Mouse (Mus musculus) forebrain, embryonic 13.5 days (tissue): Measurements from ENCODE around the gene Acpp. TPM values are rescaled to one million over a fixed set of nuclear protein-coding genes. Genes with fewer than 3 reads are reported as not detected.
"Not testable (repeated sequence)": the region's sequence is repeated elsewhere in the genome, so short reads cannot be mapped to it uniquely, and the experiment has no call there.

ENCODE experiments used
- ATAC-seq: fragments of 200-750 bp; cut with Nextera tagmentation; 2 replicates; pipeline ENCODE4 v1.8.0; 2017
- H3K27ac ChIP-seq: fragments of 300-500 bp; sonication (generic); 2 replicates; pipeline ENCODE4 v1.5.1; 2015; ENCODE audit warnings: inconsistent platforms, mild to moderate bottlenecking, moderate library complexity
- H3K27me3 ChIP-seq: fragments of 300-500 bp; sonication (generic); 2 replicates; pipeline ENCODE4 v1.6.1; 2015; ENCODE audit warnings: mild to moderate bottlenecking, inconsistent platforms
- H3K36me3 ChIP-seq: fragments of 300-500 bp; sonication (generic); 2 replicates; pipeline ENCODE4 v1.6.1; 2015; ENCODE audit warnings: mild to moderate bottlenecking, inconsistent platforms; ENCODE audit not compliant: poor library complexity, severe bottlenecking
- H3K4me1 ChIP-seq: fragments of 300-500 bp; sonication (generic); 2 replicates; pipeline ENCODE4 v1.6.1; 2015; ENCODE audit warnings: inconsistent platforms
- H3K4me2 ChIP-seq: fragments of 300-500 bp; sonication (generic); 2 replicates; pipeline ENCODE4 v1.6.1; 2015; ENCODE audit warnings: inconsistent platforms, mild to moderate bottlenecking, moderate library complexity
- H3K4me3 ChIP-seq: fragments of 300-500 bp; sonication (generic); 2 replicates; pipeline ENCODE4 v1.5.1; 2015; ENCODE audit warnings: mild to moderate bottlenecking, inconsistent platforms
- H3K9ac ChIP-seq: fragments of 300-500 bp; sonication (generic); 2 replicates; pipeline ENCODE4 v1.6.1; 2015; ENCODE audit warnings: mild to moderate bottlenecking, inconsistent platforms
- H3K9me3 ChIP-seq: fragments of 300-500 bp; sonication (generic); replicated peaks from 2 replicates; pipeline ENCODE4 v1.6.1; 2016; ENCODE audit warnings: inconsistent platforms
- WGBS: fragments of 180-500 bp; shearing (Covaris S2); methylation state at CpG from one replicate; pipeline ENCODE4 v1.1.7; 2015; 5-methylcytosine and 5-hydroxymethylcytosine counted together
- polyA plus RNA-seq: library from polyadenylated mRNA; unstranded; fragments of >200 nt; fragmentation: Nextera tagmentation; extraction: Ambion mirVana; gene quantifications from 2 replicates; pipeline ENCODE4 v1.2.1, GENCODE M21; 2015

The Acpp gene
- polyA plus RNA-seq, result 0.14 TPM in 1 of 2 replicates, not detected in the other

DNA sequence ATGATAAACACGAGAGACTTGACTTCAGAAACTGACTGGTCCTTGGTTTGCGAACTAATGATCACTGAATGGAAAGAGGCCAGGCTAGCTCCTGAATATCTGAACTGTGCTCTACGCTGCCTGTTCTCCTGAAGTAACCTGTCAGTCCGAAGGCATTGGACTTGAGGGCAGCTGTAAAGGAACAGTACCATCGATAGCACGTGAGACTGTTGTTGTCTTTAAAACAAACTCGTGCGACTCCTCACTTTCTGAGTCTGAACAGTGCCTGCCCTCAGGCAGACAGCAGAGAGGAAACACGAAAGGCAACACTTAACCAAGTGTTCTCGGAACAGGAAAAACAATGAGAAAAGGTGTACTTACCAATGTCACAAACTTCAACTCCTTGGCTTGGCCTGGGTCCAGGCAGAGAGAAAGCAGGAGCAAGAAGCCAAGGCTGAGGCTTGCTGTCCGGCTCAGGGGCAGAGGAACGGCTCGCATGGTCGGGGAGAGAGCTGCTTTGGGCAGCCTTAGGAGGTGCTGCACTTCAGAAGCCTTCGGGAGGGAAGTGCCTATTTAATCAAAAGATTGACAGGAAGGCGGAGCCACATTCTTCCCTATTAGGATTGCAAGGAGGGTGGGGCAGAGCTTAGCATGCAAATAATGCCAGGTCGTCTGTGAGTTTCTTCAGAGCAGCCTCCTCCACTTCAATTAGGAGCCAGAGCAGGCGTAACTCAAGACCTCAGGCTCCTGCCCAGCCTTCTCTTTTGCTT, at the start of gene Acpp:
Gene Acpp, minus strand, starts transcription at position 566 of the 749 bp plus-strand sequence.
- peak; percentile 21; the same call in 1 of the 2 replicates for ATAC-seq
- H3K4me1 ChIP-seq, result peaks cover 10% of the 10 kb centered on the region
- WGBS, result 23% methylated on average over 18 of the region's 18 CpGs
- H3K27me3 ChIP-seq, result no peaks in the 10 kb centered on the region
- peak within 1 kb of the TSS; percentile 55 for H3K4me2 ChIP-seq
- peak within 1 kb of the TSS; percentile 14; the same call in 1 of the 2 replicates for H3K9ac ChIP-seq
- peak within 1 kb of the TSS; percentile 2; the same call in 1 of the 2 replicates for H3K4me3 ChIP-seq
- no peaks in the 10 kb centered on the region for H3K36me3 ChIP-seq
- H3K9me3 ChIP-seq, result no peaks in the 10 kb centered on the region
- H3K27ac ChIP-seq, result no peak within 1 kb of the TSS; the same call in 1 of the 2 replicates

DNA sequence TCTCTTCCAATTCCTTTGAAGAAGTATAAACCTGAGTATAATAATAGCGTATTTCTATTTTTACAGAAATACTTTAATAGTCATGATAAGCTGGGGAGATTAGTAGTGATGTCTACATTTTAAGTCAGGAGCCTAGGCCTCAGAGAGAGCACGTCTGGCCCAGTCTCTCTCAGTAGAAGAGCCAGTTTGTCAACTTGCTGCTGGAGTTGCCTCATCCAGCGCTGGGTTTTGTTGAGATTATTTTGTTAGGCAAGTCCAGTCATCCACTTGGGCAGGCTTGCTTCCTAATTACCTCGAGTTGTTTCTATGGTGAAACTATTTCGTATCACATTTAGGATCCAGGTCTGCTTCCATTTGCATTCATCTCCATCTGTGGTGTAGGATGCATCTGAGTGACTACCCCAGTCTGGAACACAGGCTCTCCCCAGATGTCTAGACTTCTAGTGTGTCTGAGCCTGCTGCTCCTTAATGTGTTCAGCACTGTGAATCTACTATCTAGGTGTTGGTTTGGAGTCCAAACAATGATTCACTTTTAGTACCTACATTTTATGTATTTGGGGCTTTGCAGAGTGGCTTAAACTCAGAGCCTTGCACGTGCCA, 45.1 kb upstream of the Acpp start:
- 86% methylated on average over 6 of the region's 6 CpGs for WGBS
- no peaks in the 10 kb centered on the region for H3K4me1 ChIP-seq
- ATAC-seq, result no peak
- no peak overlapping the region for H3K4me2 ChIP-seq
- no peak overlapping the region for H3K9ac ChIP-seq
- H3K4me3 ChIP-seq, result no peak overlapping the region
- H3K9me3 ChIP-seq, result no peaks in the 10 kb centered on the region
- no peaks in the 10 kb centered on the region for H3K36me3 ChIP-seq
- no peak overlapping the region for H3K27ac ChIP-seq
- H3K27me3 ChIP-seq, result no peaks in the 10 kb centered on the region

DNA sequence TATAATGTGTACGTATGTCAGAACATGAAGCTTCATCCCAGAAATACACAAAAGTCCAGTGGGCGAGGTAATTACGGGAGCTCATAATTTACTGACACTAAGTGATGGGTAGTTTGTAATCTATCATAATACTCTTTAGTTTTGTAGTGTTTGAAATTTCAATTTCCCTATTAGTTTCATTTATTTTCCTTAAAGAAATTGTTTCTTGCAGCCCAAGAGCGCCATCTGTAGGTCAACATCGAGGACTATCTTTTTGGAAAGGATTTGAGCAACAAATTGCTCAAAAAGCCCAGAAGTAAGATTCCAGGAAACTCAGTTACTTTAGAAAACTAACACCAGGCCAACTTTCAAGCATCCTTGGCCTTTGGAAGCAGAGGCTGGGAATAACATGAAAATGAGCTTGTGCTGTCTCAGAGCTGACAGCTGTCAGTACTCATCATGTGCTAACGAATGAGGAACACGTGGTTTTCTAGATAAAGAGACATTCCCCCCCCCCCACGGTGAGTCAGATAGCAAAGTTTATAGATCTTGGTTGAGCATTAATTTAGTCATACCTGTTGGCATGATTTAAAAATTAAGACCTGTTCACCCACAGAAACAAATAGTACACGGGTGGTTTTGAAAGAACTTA, 42.1 kb upstream of the Acpp start:
- no peak for ATAC-seq
- Histone ChIP-seq H3K9ac (no peak overlapping the region), H3K4me1 (no peaks in the 10 kb centered on the region), H3K9me3 (no peaks in the 10 kb centered on the region), H3K27ac (no peak overlapping the region), H3K36me3 (no peaks in the 10 kb centered on the region), H3K4me3 (no peak overlapping the region), H3K4me2 (no peak overlapping the region), H3K27me3 (no peaks in the 10 kb centered on the region)
- 69% methylated on average over 9 of the region's 9 CpGs for WGBS

DNA sequence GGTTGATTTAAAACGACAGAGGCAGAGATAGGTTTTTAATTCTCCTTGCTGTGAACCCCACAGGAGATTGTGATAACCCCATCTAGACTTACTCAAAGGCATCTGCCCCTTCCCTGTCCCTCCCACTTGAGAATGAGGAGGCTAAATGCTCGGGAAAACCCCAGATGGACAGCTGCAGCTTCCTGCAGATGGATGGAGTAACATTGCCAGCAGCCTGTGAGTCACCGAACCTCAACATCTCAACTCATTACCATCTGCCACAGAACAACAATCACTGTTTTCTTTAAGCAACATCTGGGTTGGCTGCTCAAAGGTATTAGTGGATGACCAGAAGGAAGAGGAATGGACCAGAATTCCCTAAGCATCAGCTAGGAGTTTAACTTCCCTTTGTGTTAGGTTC, 38.0 kb upstream of the Acpp start:
- Histone ChIP-seq H3K4me3 (no peak overlapping the region), H3K4me1 (no peaks in the 10 kb centered on the region), H3K27ac (no peak overlapping the region), H3K9ac (no peak overlapping the region), H3K27me3 (no peaks in the 10 kb centered on the region), H3K36me3 (no peaks in the 10 kb centered on the region), H3K4me2 (no peak overlapping the region), H3K9me3 (no peaks in the 10 kb centered on the region)
- no peak for ATAC-seq
- WGBS, result 62% methylated on average over 3 of the region's 3 CpGs

DNA sequence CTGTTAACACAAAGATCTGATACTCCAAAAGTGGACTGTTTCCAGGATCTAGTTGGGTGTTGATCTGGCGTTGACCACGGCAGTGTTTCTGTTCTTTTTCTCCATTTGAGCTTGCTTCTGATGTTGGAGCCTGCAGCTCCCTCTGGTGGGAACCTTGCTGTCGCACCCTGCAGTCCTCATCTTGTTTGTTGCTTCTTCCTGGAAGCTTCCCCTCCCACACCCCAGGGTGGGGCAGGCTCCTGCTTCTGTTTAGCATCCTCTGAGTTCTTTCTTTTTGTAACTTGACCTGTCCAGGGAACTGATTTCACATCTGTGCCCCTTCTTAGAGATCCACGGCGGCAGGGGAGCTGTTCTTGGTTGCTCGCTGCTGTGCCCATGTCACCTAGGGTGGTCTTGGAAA, 35.7 kb upstream of the Acpp start:
- Histone ChIP-seq H3K9me3 (no peaks in the 10 kb centered on the region; the same call in 1 of the 2 replicates), H3K36me3 (no peaks in the 10 kb centered on the region), H3K27me3 (no peaks in the 10 kb centered on the region), H3K4me2 (no peak overlapping the region), H3K27ac (no peak overlapping the region), H3K4me1 (no peaks in the 10 kb centered on the region), H3K9ac (no peak overlapping the region), H3K4me3 (no peak overlapping the region)
- 24% methylated on average over 6 of the region's 6 CpGs for WGBS
- ATAC-seq, result no peak

DNA sequence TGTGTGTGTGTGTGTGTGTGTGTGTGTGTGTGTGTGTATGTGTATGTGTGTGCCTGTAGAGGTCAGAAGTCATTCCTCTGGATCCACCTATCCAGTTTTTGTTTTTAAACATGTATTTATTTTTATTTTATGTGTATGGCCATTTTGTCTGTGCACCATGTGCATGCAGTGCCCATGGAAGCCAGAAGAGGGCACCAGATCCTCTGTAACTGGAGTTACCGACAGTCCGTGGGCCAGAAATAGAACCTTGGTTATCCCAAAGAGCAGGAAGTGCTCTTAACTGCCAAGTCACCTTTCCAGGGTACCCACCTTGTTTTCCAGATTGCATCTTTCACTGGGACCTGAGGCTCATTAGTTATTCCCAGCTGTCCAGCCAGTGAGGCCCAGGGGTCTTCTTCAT, 29.4 kb upstream of the Acpp start:
- no peak overlapping the region for H3K4me3 ChIP-seq
- no peak overlapping the region for H3K9ac ChIP-seq
- H3K4me1 ChIP-seq, result no peaks in the 10 kb centered on the region
- H3K27ac ChIP-seq, result no peak overlapping the region
- H3K36me3 ChIP-seq, result no peaks in the 10 kb centered on the region
- H3K27me3 ChIP-seq, result no peaks in the 10 kb centered on the region
- 97% methylated on average over 2 of the region's 2 CpGs for WGBS
- ATAC-seq, result no peak
- no peak overlapping the region for H3K4me2 ChIP-seq
- peaks cover 5% of the 10 kb centered on the region for H3K9me3 ChIP-seq

DNA sequence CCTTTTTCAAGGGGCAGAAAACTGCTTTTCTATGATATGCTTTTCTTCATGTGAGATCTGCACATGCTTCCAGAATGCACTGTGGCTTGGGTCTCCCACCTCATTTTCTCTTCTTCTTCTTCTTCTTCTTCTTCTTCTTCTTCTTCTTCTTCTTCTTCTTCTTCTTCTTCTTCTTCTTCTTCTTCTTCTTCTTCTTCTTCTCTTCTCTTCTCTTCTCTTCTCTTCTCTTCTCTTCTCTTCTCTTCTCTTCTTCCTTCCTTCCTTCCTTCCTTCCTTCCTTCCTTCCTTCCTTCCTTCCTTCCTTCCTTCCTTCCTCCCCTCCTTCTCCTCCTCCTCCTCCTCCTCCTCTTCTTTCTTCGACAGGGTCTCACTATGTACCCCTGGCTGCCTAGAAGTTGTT, 24.4 kb upstream of the Acpp start:
- H3K36me3 ChIP-seq, H3K9me3 ChIP-seq, H3K27ac ChIP-seq, H3K4me3 ChIP-seq, H3K4me1 ChIP-seq, ATAC-seq, H3K27me3 ChIP-seq, H3K9ac ChIP-seq, H3K4me2 ChIP-seq: not testable (repeated sequence)
- 87% methylated on average over 1 of the region's 1 CpGs for WGBS

DNA sequence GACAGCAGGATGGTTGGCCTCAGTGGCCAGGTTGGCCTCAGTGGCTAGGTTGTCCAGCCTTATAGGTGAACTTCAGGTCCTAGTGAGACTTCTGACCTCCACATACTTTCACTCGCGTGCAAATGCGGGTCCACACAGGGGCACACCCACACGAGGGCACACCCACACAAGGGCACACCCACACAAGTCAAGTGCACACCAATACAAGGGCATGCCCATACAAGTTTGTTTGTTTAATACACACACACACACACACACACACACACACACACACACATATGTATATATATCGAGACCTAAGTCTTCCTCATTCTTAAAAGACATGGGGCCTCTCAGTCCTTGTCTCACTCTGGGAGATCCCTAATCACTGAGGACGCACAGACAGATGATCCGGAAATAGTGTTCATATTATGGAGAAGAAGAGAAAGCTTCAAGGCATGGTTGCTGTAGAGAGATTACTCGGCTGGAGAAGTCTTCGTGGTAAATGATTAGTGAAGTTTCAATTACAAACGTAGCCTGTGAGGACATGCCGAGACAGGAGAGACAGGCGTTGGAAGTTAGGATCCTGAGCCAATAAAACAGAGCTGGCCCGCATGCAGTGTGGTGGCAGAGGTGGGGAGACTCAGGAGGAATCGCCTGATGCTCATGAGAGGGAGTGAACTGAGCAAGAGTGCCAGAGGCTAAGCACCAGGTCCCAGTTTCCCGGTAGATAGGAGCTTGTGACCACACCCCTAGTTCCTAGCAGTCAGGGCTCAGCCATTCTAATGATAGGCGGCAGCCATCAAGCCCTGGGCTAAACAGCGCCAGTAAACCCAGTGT, 23.7 kb upstream of the Acpp start:
- 0 out of 2 replicates have a peak, but pooled peaks cover 3% of the 10 kb centered on the region for H3K4me1 ChIP-seq
- no peaks in the 10 kb centered on the region for H3K36me3 ChIP-seq
- H3K27ac ChIP-seq, result no peak overlapping the region
- no peak overlapping the region for H3K4me3 ChIP-seq
- no peak overlapping the region for H3K9ac ChIP-seq
- H3K27me3 ChIP-seq, result no peaks in the 10 kb centered on the region
- no peak overlapping the region for H3K4me2 ChIP-seq
- ATAC-seq, result no peak
- WGBS, result 85% methylated on average over 17 of the region's 17 CpGs
- H3K9me3 ChIP-seq, result peaks cover 5% of the 10 kb centered on the region; the same call in 1 of the 2 replicates

DNA sequence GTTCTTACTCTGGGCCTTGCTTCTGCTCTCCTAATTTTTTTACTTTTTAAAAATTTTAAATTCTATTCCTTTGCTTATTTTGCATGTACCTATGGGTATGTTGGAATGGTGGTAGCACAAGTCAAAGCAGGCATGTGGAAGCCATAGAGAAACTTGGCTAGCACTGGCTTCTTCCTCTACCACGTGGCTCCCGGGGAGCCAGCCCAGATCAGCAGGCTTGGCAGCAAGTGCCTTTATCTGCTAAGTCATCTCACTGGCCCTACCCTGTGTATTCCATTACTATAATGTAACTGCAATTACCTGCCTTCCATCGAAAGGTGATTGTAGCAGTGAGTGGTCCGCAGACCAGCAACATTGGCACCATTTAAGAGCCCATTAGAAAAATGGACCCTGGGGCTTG, 22.8 kb upstream of the Acpp start:
- Histone ChIP-seq H3K4me2 (no peak overlapping the region), H3K36me3 (no peaks in the 10 kb centered on the region), H3K9ac (no peak overlapping the region), H3K27ac (no peak overlapping the region), H3K27me3 (no peaks in the 10 kb centered on the region), H3K4me3 (no peak overlapping the region), H3K4me1 (peaks cover 11% of the 10 kb centered on the region; the same call in 1 of the 2 replicates), H3K9me3 (peaks cover 5% of the 10 kb centered on the region; the same call in 1 of the 2 replicates)
- 90% methylated on average over 4 of the region's 4 CpGs for WGBS
- ATAC-seq, result no peak

DNA sequence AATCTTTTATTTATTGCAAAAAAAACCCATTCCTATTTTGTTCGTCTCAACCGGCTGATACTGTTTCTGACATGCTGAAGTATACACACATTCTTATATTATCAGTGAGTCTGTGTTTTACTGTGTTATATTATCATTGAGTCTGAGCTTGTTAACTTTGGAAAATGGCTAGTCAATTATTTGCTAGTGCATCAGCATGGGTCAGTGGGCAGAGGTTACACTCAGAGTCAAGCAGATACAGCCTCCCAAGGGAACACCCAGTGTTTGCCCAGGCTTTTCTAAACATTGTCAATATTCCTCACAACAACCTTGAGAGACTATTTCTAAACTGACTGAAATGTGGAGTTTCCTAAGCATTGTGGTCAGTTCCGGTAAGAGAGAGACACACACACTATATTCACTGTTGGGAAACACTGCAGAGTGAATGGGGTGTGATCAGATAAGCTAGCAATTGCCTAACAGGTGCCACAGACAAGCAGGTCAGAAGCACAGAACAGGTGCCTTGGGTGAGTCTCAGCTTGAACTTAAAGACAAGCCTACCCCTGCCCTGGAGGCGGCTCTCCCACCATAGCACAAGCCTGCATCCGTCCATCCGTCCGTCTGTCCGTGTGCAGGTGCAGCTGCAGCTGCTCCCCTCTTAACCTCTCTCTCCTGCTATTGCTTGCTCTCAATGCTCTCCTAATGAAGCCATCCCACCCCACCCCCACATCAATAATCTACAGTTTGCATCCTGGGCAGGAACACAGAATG, 18.1 kb upstream of the Acpp start:
- Histone ChIP-seq H3K27me3 (no peaks in the 10 kb centered on the region; the same call in 1 of the 2 replicates), H3K9ac (no peak overlapping the region), H3K27ac (no peak overlapping the region), H3K4me1 (peaks cover 11% of the 10 kb centered on the region; the same call in 1 of the 2 replicates), H3K4me3 (no peak overlapping the region), H3K4me2 (no peak overlapping the region), H3K36me3 (no peaks in the 10 kb centered on the region), H3K9me3 (no peaks in the 10 kb centered on the region)
- WGBS, result 64% methylated on average over 8 of the region's 8 CpGs
- ATAC-seq, result no peak

DNA sequence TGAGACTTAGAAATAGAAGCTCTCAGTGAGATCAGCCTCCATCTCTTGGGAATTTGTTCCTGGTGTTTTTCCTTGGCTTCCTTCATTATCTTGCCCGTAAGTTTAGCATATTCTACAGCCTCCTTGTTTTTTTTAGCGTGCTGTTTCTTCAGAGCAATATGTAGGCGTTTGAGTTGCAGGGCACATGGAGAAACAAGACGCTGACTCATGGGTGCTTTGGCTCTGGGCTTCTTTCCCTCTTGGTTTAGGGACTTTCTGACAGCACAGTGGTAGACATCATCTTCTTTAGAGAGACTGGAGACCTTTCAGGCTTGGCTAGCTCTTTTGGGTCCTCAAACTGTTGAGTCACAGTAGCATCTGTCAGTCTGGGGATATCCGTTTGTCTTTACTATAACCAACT, 6.6 kb upstream of the Acpp start:
- Histone ChIP-seq H3K9ac (no peak overlapping the region), H3K4me2 (no peak overlapping the region), H3K4me1 (no peaks in the 10 kb centered on the region), H3K9me3 (no peaks in the 10 kb centered on the region), H3K27ac (no peak overlapping the region), H3K27me3 (no peaks in the 10 kb centered on the region), H3K4me3 (no peak overlapping the region), H3K36me3 (no peaks in the 10 kb centered on the region)
- ATAC-seq, result no peak
- WGBS, result 89% methylated on average over 5 of the region's 5 CpGs
